Mouse (Mus musculus) cerebellum, adult 2 months (tissue): ENCODE data around the gene Ints2.

Experiments used
- CTCF ChIP-seq: fragments of 200-500 bp; IDR thresholded peaks from 2 replicates; pipeline ENCODE4 v1.5.1; 2011; ENCODE audit warnings: low read depth, mild to moderate bottlenecking, control low read depth, low read length, moderate library complexity, borderline replicate concordance; ENCODE audit not compliant: insufficient read depth
- POLR2A ChIP-seq: fragments of 200-500 bp; IDR thresholded peaks from 2 replicates; pipeline ENCODE4 v1.6.1; 2011; ENCODE audit warnings: low read length, control low read depth, borderline replicate concordance; ENCODE audit not compliant: insufficient read depth

DNA sequence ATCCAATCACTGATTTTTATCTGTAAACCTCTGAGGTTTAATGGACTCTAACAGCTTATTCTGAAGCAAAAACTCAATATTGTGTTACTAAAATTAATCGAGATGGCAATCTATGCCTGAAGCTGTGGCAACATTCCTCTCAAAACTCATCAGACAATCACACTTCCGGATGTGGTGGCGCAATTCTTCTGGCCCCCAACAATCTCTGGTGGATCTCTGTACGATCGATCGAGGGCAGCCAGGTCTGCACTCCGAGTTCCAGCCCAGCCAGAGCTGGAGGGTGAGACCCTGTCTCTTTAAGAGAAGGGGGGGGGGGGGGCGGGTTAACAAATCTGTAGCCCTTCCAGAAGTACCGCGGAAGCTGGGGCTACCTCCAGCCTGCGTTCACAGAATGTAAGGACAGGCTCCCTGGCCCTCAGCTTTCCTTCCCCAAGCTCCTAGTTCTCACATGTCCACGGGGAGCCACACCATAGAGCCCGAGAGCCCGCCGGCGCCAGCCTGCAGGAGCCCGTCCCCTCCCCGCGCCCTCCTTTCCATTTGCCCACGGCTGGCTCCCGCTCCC is 56.8 kb downstream of the Ints2 start:
- TF ChIP-seq CTCF, result no peak
- no peak for TF ChIP-seq POLR2A
